Mouse (Mus musculus) ES-Bruce4 (cell line): ENCODE measurements around the gene Gimap4. TPM values are rescaled to one million over a fixed set of nuclear protein-coding genes. Genes with fewer than 3 reads are reported as not detected.

Experiments used
- H3K27ac ChIP-seq: 2 replicates; pipeline ENCODE4 v1.5.1; 2012; ENCODE audit warnings: low read length, inconsistent platforms; ENCODE audit not compliant: insufficient read depth
- H3K27me3 ChIP-seq: 2 replicates; pipeline ENCODE4 v1.6.1; 2012; ENCODE audit warnings: mild to moderate bottlenecking, low read length, inconsistent platforms; ENCODE audit not compliant: control insufficient read depth, poor library complexity, insufficient read depth, severe bottlenecking
- H3K36me3 ChIP-seq: 2 replicates; pipeline ENCODE4 v1.6.1; 2012; ENCODE audit warnings: inconsistent platforms, mild to moderate bottlenecking, low read length, moderate library complexity; ENCODE audit not compliant: control insufficient read depth, poor library complexity, insufficient read depth, severe bottlenecking
- H3K4me1 ChIP-seq: one replicate; pipeline ENCODE4 v1.8.1; 2011; ENCODE audit warnings: low read length; ENCODE audit not compliant: control insufficient read depth, insufficient read depth
- H3K4me3 ChIP-seq: 2 replicates; pipeline ENCODE4 v1.5.1; 2011; ENCODE audit warnings: low read depth, mild to moderate bottlenecking, low read length
- H3K9ac ChIP-seq: 2 replicates; pipeline ENCODE4 v1.6.1; 2012; ENCODE audit warnings: low read depth, mild to moderate bottlenecking, inconsistent platforms; ENCODE audit not compliant: poor library complexity, severe bottlenecking
- H3K9me3 ChIP-seq: replicated peaks from 2 replicates; pipeline ENCODE4 v1.6.1; 2012; ENCODE audit warnings: mild to moderate bottlenecking, low read length, inconsistent platforms; ENCODE audit not compliant: control insufficient read depth, poor library complexity, insufficient read depth, severe bottlenecking
- CTCF ChIP-seq: IDR thresholded peaks from one replicate; pipeline ENCODE4 v1.8.1; 2011; ENCODE audit warnings: low read depth, low read length
- EP300 ChIP-seq: IDR thresholded peaks from 2 replicates; pipeline ENCODE4 v1.6.1; 2011; ENCODE audit warnings: low read depth, low read length; ENCODE audit not compliant: insufficient read depth
- POLR2A ChIP-seq: IDR thresholded peaks from one replicate; pipeline ENCODE4 v1.8.1; 2011; ENCODE audit warnings: low read length; ENCODE audit not compliant: insufficient read depth
- polyA plus RNA-seq: library from polyadenylated mRNA; stranded (reverse); fragments of >200 nt; gene quantifications from 2 replicates; pipeline ENCODE4 v1.2.4, GENCODE M21; 2011; ENCODE audit warnings: low read depth; ENCODE audit not compliant: missing spikeins, insufficient read depth, insufficient read length

Gene Gimap4
- polyA plus RNA-seq, 1 experiment, result not detected

DNA sequence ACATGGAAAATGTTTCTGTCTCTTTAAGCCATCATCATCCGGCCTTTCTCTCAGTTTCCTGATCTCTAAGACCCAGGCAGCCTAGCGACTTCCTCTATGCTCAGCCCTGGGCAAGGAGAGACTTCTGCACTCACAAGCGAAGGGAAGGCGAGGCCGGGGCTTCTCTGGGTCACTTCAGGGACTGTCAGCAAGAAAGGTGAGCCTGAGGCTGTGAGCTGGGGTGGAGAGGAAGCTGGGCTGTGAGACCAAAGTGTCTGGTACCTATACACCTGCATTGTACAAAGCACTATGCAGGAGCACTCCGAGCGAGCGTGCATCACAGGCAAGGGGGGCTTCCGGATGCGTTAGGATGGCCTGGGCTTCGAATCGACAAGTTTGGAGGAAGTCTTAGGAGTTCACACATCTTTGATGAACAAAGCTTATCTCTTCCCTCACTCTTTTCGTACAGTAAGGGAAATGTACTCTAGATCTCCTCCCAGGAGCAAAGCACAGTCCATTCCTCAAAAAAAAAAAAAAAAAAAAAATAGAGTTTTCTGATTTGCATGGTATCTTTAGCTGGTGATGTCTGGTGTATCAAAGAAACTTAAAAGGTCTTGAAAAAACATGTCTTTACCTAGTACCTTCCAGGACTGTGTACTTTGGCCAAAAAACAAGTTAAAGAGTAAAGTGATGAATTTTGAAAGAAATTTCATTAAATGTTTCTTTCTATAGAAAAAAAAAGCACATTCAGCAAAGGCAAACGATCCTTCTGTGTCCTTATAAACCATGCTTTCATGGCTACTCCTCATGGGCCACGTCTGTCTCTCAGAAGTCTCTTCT, 54.8 kb downstream of the Gimap4 start, which contains the start of gene Gimap1:
TSS of gene Gimap1 (plus strand) at position 94 of the 819 bp plus-strand sequence.
- no peak for TF ChIP-seq CTCF
- no peak for TF ChIP-seq EP300
- no peak for TF ChIP-seq POLR2A

DNA sequence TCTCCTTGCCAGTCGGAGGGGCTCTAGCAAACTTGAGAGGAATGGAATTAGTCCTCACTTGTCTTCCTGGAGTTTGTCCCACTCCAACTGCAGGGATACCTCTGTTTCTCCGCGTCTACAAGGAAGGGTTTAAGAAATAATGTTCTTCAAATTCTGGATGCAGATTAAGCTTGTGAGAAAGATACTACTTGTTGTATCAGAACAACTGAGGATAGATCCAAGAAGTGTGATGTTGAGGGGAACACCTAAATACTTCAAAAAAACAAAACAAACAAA, 55.4 kb downstream of the Gimap4 start:
- no peak overlapping the region for H3K27ac ChIP-seq
- H3K4me3 ChIP-seq, result no peak overlapping the region
- TF ChIP-seq CTCF, result no peak
- no peak for TF ChIP-seq EP300
- TF ChIP-seq POLR2A, result no peak
- no peaks in the 10 kb centered on the region; the same call in 1 of the 2 replicates for H3K27me3 ChIP-seq
- no peaks in the 10 kb centered on the region for H3K4me1 ChIP-seq
- H3K36me3 ChIP-seq, result no peaks in the 10 kb centered on the region
- no peaks in the 10 kb centered on the region for H3K9me3 ChIP-seq
- H3K9ac ChIP-seq, result no peak overlapping the region

More for the DNA sequence above, 54.8 kb downstream of the Gimap4 start, which contains the start of gene Gimap1:
- H3K27me3 ChIP-seq, result no peaks in the 10 kb centered on the region; the same call in 1 of the 2 replicates
- no peak within 1 kb of the TSS for H3K27ac ChIP-seq
- no peaks in the 10 kb centered on the region for H3K36me3 ChIP-seq
- H3K4me3 ChIP-seq, result no peak within 1 kb of the TSS
- H3K9me3 ChIP-seq, result no peaks in the 10 kb centered on the region
- no peak within 1 kb of the TSS for H3K9ac ChIP-seq
- no peaks in the 10 kb centered on the region for H3K4me1 ChIP-seq

- Histone ChIP-seq H3K27ac (no peak overlapping the region), H3K9ac (no peak overlapping the region), H3K4me3 (no peak overlapping the region), H3K9me3 (no peaks in the 10 kb centered on the region), H3K36me3 (no peaks in the 10 kb centered on the region), H3K27me3 (no peaks in the 10 kb centered on the region; the same call in 1 of the 2 replicates), H3K4me1 (no peaks in the 10 kb centered on the region)
- TF ChIP-seq POLR2A, result no peak
- TF ChIP-seq EP300, result no peak
- no peak for TF ChIP-seq CTCF
These were observed 56.3 kb downstream of the Gimap4 start for GRCm38 (mm10) chr6:48740501-48741169.

DNA sequence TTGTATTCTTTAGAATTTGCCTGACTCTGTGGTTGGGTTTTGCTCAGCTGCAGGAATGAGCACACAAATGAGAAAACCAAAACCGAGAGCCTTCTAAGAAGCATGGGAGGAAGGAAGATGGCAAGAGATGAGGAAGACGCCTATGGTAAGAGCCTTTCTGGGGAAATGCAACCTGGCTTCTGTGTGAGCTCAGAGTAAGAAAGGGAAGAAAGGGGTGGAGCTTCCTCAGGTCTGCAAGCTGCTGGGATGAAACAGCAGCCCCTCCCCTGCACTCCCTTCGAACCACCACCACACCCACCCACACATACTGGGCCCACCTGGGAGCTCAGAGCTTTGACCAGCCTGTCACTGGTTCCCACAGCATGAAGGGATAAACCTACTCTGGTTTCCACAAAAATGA, 56.9 kb downstream of the Gimap4 start:
- no peaks in the 10 kb centered on the region for H3K27me3 ChIP-seq
- H3K9ac ChIP-seq, result no peak overlapping the region
- TF ChIP-seq CTCF (no peak), EP300 (no peak), POLR2A (no peak)
- no peak overlapping the region for H3K27ac ChIP-seq
- H3K4me3 ChIP-seq, result no peak overlapping the region
- no peaks in the 10 kb centered on the region for H3K9me3 ChIP-seq
- no peaks in the 10 kb centered on the region for H3K36me3 ChIP-seq
- H3K4me1 ChIP-seq, result no peaks in the 10 kb centered on the region

Other genes starting within 250 kb of the Gimap4 start
- 3.3 and 4.9 TPM in 2 replicates for gene Zfp467, start 238.7 kb upstream of the Gimap4 start, polyA plus RNA-seq
- gene Sspo, start 236.3 kb upstream of the Gimap4 start, polyA plus RNA-seq, result 0.19 and 0.29 TPM in 2 replicates
- 16.9 and 20.3 TPM in 2 replicates for gene Atp6v0e2, start 146.9 kb upstream of the Gimap4 start, polyA plus RNA-seq
- gene Lrrc61, start 129.8 kb upstream of the Gimap4 start, polyA plus RNA-seq, result 6.2 and 12.1 TPM in 2 replicates
- 0.90 TPM in 1 of 2 replicates, not detected in the other for gene Rarres2, start 111.8 kb upstream of the Gimap4 start, polyA plus RNA-seq
- gene Gm45021, start 94.9 kb upstream of the Gimap4 start, polyA plus RNA-seq, result not detected in 2 replicates
- 12.5 and 13.3 TPM in 2 replicates for gene Repin1, start 90.7 kb upstream of the Gimap4 start, polyA plus RNA-seq
- not detected in 2 replicates for gene Gm44965, start 90.6 kb upstream of the Gimap4 start, polyA plus RNA-seq
- gene Zfp775, start 82.5 kb upstream of the Gimap4 start, polyA plus RNA-seq, result 3.2 and 6.0 TPM in 2 replicates
- 0.29 and 0.36 TPM in 2 replicates for gene AI854703, start 57.8 kb upstream of the Gimap4 start, polyA plus RNA-seq
- 0.31 TPM in 1 of 2 replicates, not detected in the other for gene Gimap8, start 37.3 kb upstream of the Gimap4 start, polyA plus RNA-seq
- gene Gimap9, start 8.4 kb upstream of the Gimap4 start, polyA plus RNA-seq, result 1.3 and 1.9 TPM in 2 replicates
- gene Gimap6, start 23.7 kb downstream of the Gimap4 start, polyA plus RNA-seq, result not detected in 2 replicates
- gene Gm28053, start 34.1 kb downstream of the Gimap4 start, polyA plus RNA-seq, result not detected in 2 replicates
- not detected in 2 replicates for gene Gimap7, start 34.1 kb downstream of the Gimap4 start, polyA plus RNA-seq
- not detected in 2 replicates for gene Gimap1, start 54.5 kb downstream of the Gimap4 start, polyA plus RNA-seq
- not detected in 2 replicates for gene Gimap5, start 61.6 kb downstream of the Gimap4 start, polyA plus RNA-seq
- not detected in 2 replicates for gene Gimap3, start 86.3 kb downstream of the Gimap4 start, polyA plus RNA-seq
- gene Tmem176a, start 156.4 kb downstream of the Gimap4 start, polyA plus RNA-seq, result 13.5 and 15.5 TPM in 2 replicates
- 7.1 and 7.2 TPM in 2 replicates for gene Tmem176b, start 156.9 kb downstream of the Gimap4 start, polyA plus RNA-seq
- 0.24 and 0.30 TPM in 2 replicates for gene Aoc1, start 188.3 kb downstream of the Gimap4 start, polyA plus RNA-seq
- not detected in 2 replicates for gene 1600015I10Rik, start 245.3 kb downstream of the Gimap4 start, polyA plus RNA-seq